Comparison of ENCODE assay signal across 12 mouse cellular contexts in genomic region chr11:19989141-19989910, GRCm38 (mm10).
DNase-seq lines count a peak whose midpoint lies in the region; ATAC-seq and TF ChIP-seq lines count a peak whose summit lies in the region.
"Had no signal": no experiment of that assay in that cellular context is flagged by ENCODE, and none has a peak within 500 bp of the region (broad histone marks: within the 10 kb centered on the region; RNA-seq: fewer than 3 reads in every experiment).

No protein-coding gene starts in this region.

- H3K9ac ChIP-seq in intestine, embryonic 16.5 days (ENCODE audit: low read depth, low read length) = peak overlapping the region; percentile 19; the same call in 1 of the 2 replicates
- H3K9ac ChIP-seq in forebrain, embryonic 12.5 days = no peak overlapping the region
- H3K9ac ChIP-seq: embryonic facial prominence, embryonic 15.5 days; limb, embryonic 12.5 days had no signal

- no peak overlapping the region for H3K4me2 ChIP-seq in intestine, embryonic 16.5 days (ENCODE audit: low read depth, low read length)
- no peak overlapping the region for H3K4me2 ChIP-seq in forebrain, embryonic 12.5 days
- H3K4me2 ChIP-seq: embryonic facial prominence, embryonic 15.5 days; heart, embryonic 13.5 days; limb, embryonic 12.5 days had no signal

- WGBS in intestine, embryonic 16.5 days = 74% methylated on average over 13 of the region's 13 CpGs
- WGBS in forebrain, embryonic 12.5 days = 96% methylated on average over 13 of the region's 13 CpGs

- ATAC-seq in intestine, embryonic 16.5 days = no peak
- ATAC-seq in forebrain, embryonic 12.5 days (ENCODE audit: low FRiP score) = no peak

- peak overlapping the region; percentile 66 for H3K27ac ChIP-seq in intestine, embryonic 16.5 days (ENCODE audit: low read length)
- no peak overlapping the region for H3K27ac ChIP-seq in forebrain, embryonic 12.5 days
- H3K27ac ChIP-seq: embryonic facial prominence, embryonic 15.5 days; limb, embryonic 12.5 days had no signal

- H3K4me1 ChIP-seq in E14TG2a.4 (replicated peaks; ENCODE audit: low read depth, low read length) = peaks cover 95% of the 10 kb centered on the region
- peaks cover 72% of the 10 kb centered on the region for H3K4me1 ChIP-seq in intestine, embryonic 16.5 days (ENCODE audit: control insufficient read depth, insufficient read depth, low read length)
- H3K4me1 ChIP-seq in forebrain, embryonic 12.5 days = peaks cover 22% of the 10 kb centered on the region

- DNase-seq in heart, adult 11 months = peak; percentile 91
- DNase-seq in heart, adult 8-10 months (ENCODE audit: low spot score) = no peak
- peak; percentile 42 to 62 for DNase-seq in natural killer cell, adult 2 months (ENCODE audit: low spot score in 2 of 2)
- no peak for DNase-seq in adrenal gland, postnatal 36 days
- no peak for DNase-seq in right cerebral cortex, postnatal 36 days (ENCODE audit: low spot score in 2 of 2)
- DNase-seq: cerebellum, postnatal 36 days had no signal

- H3K27me3 ChIP-seq in E14TG2a.4 (ENCODE audit: insufficient read depth, low read length) = no peaks in the 10 kb centered on the region
- no peaks in the 10 kb centered on the region for H3K27me3 ChIP-seq in intestine, embryonic 16.5 days (replicated peaks; ENCODE audit: control insufficient read depth, insufficient read depth, low read length)
- no peaks in the 10 kb centered on the region for H3K27me3 ChIP-seq in forebrain, embryonic 12.5 days
- H3K27me3 ChIP-seq: embryonic facial prominence, embryonic 15.5 days; heart, embryonic 13.5 days; limb, embryonic 12.5 days had no signal

- H3K9me3 ChIP-seq in E14TG2a.4 (ENCODE audit: low read length) = no peaks in the 10 kb centered on the region
- no peaks in the 10 kb centered on the region for H3K9me3 ChIP-seq in intestine, embryonic 16.5 days (ENCODE audit: control insufficient read depth, low read length)
- H3K9me3 ChIP-seq in forebrain, embryonic 12.5 days = no peaks in the 10 kb centered on the region
- H3K9me3 ChIP-seq: embryonic facial prominence, embryonic 15.5 days; heart, embryonic 13.5 days; limb, embryonic 12.5 days had no signal

- peaks cover 29% of the 10 kb centered on the region for H3K36me3 ChIP-seq in E14TG2a.4 (ENCODE audit: insufficient read depth, low read length)
- H3K36me3 ChIP-seq in intestine, embryonic 16.5 days (ENCODE audit: control insufficient read depth, insufficient read depth, low read length) = no peaks in the 10 kb centered on the region
- no peaks in the 10 kb centered on the region for H3K36me3 ChIP-seq in forebrain, embryonic 12.5 days (replicated peaks)
- H3K36me3 ChIP-seq: embryonic facial prominence, embryonic 15.5 days; heart, embryonic 13.5 days; limb, embryonic 12.5 days had no signal

- no peak for TF ChIP-seq CTCF in E14TG2a.4 (conservative IDR thresholded peaks at IDR 0.05; ENCODE audit: low read length)

- H3K4me3 ChIP-seq in E14TG2a.4 (replicated peaks; ENCODE audit: low read length) = peak overlapping the region; percentile 63
- H3K4me3 ChIP-seq in intestine, embryonic 16.5 days (ENCODE audit: low read length) = no peak overlapping the region
- no peak overlapping the region for H3K4me3 ChIP-seq in forebrain, embryonic 12.5 days (replicated peaks)
- H3K4me3 ChIP-seq: embryonic facial prominence, embryonic 15.5 days; heart, embryonic 13.5 days; limb, embryonic 12.5 days had no signal

Comparison
In these comparisons a context has a peak if more than half of its experiments do, and no peak if none do; other contexts are left out.
1. DNase-seq: peak in heart, adult 11 months (single experiment) and natural killer cell, adult 2 months (2 of 2); none in heart, adult 8-10 months (single experiment), adrenal gland, postnatal 36 days (0 of 2) and right cerebral cortex, postnatal 36 days (0 of 2).